ENCODE assay signal across 26 mouse cellular contexts in the genomic region with DNA sequence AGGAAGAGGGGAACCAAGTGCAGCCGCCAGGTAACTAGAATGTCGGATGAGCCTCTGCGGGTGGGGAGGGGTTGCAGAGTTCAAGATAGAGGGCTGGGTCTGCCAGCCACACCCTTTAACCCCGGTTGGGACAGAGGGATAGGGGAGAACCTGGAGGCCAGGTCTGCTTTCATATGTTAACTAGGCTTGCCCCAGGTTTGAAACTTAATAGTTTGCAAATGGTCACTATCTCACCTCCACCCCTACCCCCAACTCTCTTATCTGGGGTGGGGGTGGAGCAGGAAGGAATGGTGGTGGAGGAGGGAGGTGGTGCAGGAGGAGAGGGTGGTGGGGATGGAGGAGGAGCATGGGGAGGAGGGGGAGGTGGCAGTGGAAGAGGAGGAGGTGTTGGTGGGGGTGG. TPM values are rescaled to one million over a fixed set of nuclear protein-coding genes. Genes with fewer than 3 reads are reported as not detected.
DNase-seq lines count a peak whose midpoint lies in the region; ATAC-seq and TF ChIP-seq lines count a peak whose summit lies in the region.
"Had no signal": no experiment of that assay in that cellular context is flagged by ENCODE, and none has a peak within 500 bp of the region (broad histone marks: within the 10 kb centered on the region; RNA-seq: fewer than 3 reads in every experiment).

No protein-coding gene starts in this region.

- no peak for TF ChIP-seq CTCF in liver, postnatal 0 days (IDR thresholded peaks at IDR 0.05; ENCODE audit: low read depth)
- TF ChIP-seq CTCF in MEL (IDR thresholded peaks at IDR 0.05 in 2 of 3, conservative IDR thresholded peaks at IDR 0.05 in 1 of 3; ENCODE audit: control insufficient read depth in 1 of 3, insufficient read depth in 1 of 3, low read depth in 2 of 3, low read length in 3 of 3, poor library complexity in 1 of 3, severe bottlenecking in 1 of 3): no peak

- no peaks in the 10 kb centered on the region for H3K27me3 ChIP-seq in liver, embryonic 12.5 days (replicated peaks)
- no peaks in the 10 kb centered on the region for H3K27me3 ChIP-seq in liver, postnatal 0 days (ENCODE audit: insufficient read depth, low read length)
- no peaks in the 10 kb centered on the region for H3K27me3 ChIP-seq in MEL (ENCODE audit: control insufficient read depth in 1 of 2, insufficient read depth in 2 of 2, low read length in 2 of 2)
- no peaks in the 10 kb centered on the region for H3K27me3 ChIP-seq in stomach, embryonic 15.5 days (replicated peaks)
- H3K27me3 ChIP-seq: embryonic facial prominence, embryonic 13.5 days; forebrain, embryonic 12.5 days; heart, embryonic 15.5 days; hindbrain, embryonic 15.5 days; limb, embryonic 13.5 days; midbrain, embryonic 12.5 days; neural tube, embryonic 15.5 days had no signal

- no peak overlapping the region for H3K4me3 ChIP-seq in liver, embryonic 12.5 days
- H3K4me3 ChIP-seq in liver, postnatal 0 days (ENCODE audit: low read depth, low read length): no peak overlapping the region
- H3K4me3 ChIP-seq in MEL (ENCODE audit: control insufficient read depth in 1 of 2, insufficient read depth in 1 of 2, low read depth in 2 of 2, low read length in 2 of 2): no peak overlapping the region
- no peak overlapping the region for H3K4me3 ChIP-seq in stomach, embryonic 15.5 days (replicated peaks)
- H3K4me3 ChIP-seq: embryonic facial prominence, embryonic 13.5 days; erythroblast, embryonic 14.5 days; forebrain, embryonic 12.5 days; heart, embryonic 15.5 days; hindbrain, embryonic 15.5 days; limb, embryonic 13.5 days; midbrain, embryonic 12.5 days; neural tube, embryonic 15.5 days had no signal

- H3K27ac ChIP-seq in liver, embryonic 12.5 days: no peak overlapping the region
- H3K27ac ChIP-seq in liver, postnatal 0 days (ENCODE audit: low read depth): no peak overlapping the region
- H3K27ac ChIP-seq in MEL (ENCODE audit: control insufficient read depth, low read depth, low read length): no peak overlapping the region
- H3K27ac ChIP-seq in stomach, embryonic 15.5 days: no peak overlapping the region
- H3K27ac ChIP-seq: embryonic facial prominence, embryonic 13.5 days; forebrain, embryonic 12.5 days; heart, embryonic 15.5 days; hindbrain, embryonic 15.5 days; limb, embryonic 13.5 days; macrophage; midbrain, embryonic 12.5 days; neural tube, embryonic 15.5 days had no signal

- H3K9me3 ChIP-seq in liver, embryonic 12.5 days (replicated peaks): no peaks in the 10 kb centered on the region
- H3K9me3 ChIP-seq in liver, postnatal 0 days (ENCODE audit: low read length): no peaks in the 10 kb centered on the region
- H3K9me3 ChIP-seq in MEL (replicated peaks; ENCODE audit: insufficient read depth, low read length): no peaks in the 10 kb centered on the region
- no peaks in the 10 kb centered on the region for H3K9me3 ChIP-seq in stomach, embryonic 15.5 days
- H3K9me3 ChIP-seq: embryonic facial prominence, embryonic 13.5 days; forebrain, embryonic 12.5 days; G1E; heart, embryonic 15.5 days; hindbrain, embryonic 15.5 days; limb, embryonic 13.5 days; midbrain, embryonic 12.5 days; neural tube, embryonic 15.5 days had no signal

- 17% methylated on average over 4 of the region's 4 CpGs for WGBS in liver, embryonic 12.5 days (ENCODE audit: insufficient replicate concordance)
- WGBS in liver, postnatal 0 days (ENCODE audit: insufficient replicate concordance): 32% methylated on average over 4 of the region's 4 CpGs
- 17% methylated on average over 4 of the region's 4 CpGs for WGBS in stomach, embryonic 15.5 days

- no peak for TF ChIP-seq RAD21 in MEL (IDR thresholded peaks at IDR 0.05; ENCODE audit: low read depth, low read length)

- H3K9ac ChIP-seq in liver, embryonic 12.5 days: 0 out of 2 replicates have a peak overlapping the region, but pooled peaks have one; percentile 23
- H3K9ac ChIP-seq in liver, postnatal 0 days (replicated peaks): no peak overlapping the region
- H3K9ac ChIP-seq in MEL (ENCODE audit: control insufficient read depth, low read depth, low read length, poor library complexity, severe bottlenecking): no peak overlapping the region
- H3K9ac ChIP-seq in stomach, embryonic 15.5 days: no peak overlapping the region
- H3K9ac ChIP-seq: embryonic facial prominence, embryonic 13.5 days; forebrain, embryonic 12.5 days; heart, embryonic 15.5 days; hindbrain, embryonic 15.5 days; limb, embryonic 13.5 days; midbrain, embryonic 12.5 days; neural tube, embryonic 15.5 days had no signal

- H3K4me1 ChIP-seq in liver, embryonic 12.5 days: peaks cover 26% of the 10 kb centered on the region
- no peaks in the 10 kb centered on the region for H3K4me1 ChIP-seq in liver, postnatal 0 days (ENCODE audit: insufficient read depth)
- H3K4me1 ChIP-seq in MEL (ENCODE audit: control insufficient read depth in 1 of 2, insufficient read depth in 2 of 2, low read length in 2 of 2): peaks cover 0 to 3% of the 10 kb centered on the region in 2 experiments
- peaks cover 10% of the 10 kb centered on the region; the same call in 1 of the 2 replicates for H3K4me1 ChIP-seq in stomach, embryonic 15.5 days

- H3K36me3 ChIP-seq in liver, embryonic 12.5 days: no peaks in the 10 kb centered on the region
- no peaks in the 10 kb centered on the region for H3K36me3 ChIP-seq in liver, postnatal 0 days (replicated peaks; ENCODE audit: insufficient read depth, low read length)
- peaks cover 0 to 6% of the 10 kb centered on the region in 2 experiments; a peak in 2 of 4 replicates for H3K36me3 ChIP-seq in MEL (ENCODE audit: control insufficient read depth in 1 of 2, insufficient read depth in 2 of 2, low read length in 2 of 2)
- no peaks in the 10 kb centered on the region for H3K36me3 ChIP-seq in stomach, embryonic 15.5 days
- H3K36me3 ChIP-seq: embryonic facial prominence, embryonic 13.5 days; forebrain, embryonic 12.5 days; heart, embryonic 15.5 days; hindbrain, embryonic 15.5 days; limb, embryonic 13.5 days; midbrain, embryonic 12.5 days; neural tube, embryonic 15.5 days had no signal

- TF ChIP-seq POLR2A in MEL (IDR thresholded peaks at IDR 0.05; ENCODE audit: control insufficient read depth in 1 of 2, insufficient read depth in 1 of 2, low read depth in 1 of 2, low read length in 2 of 2, poor library complexity in 1 of 2): no peak

- peak overlapping the region; percentile 30 for H3K4me2 ChIP-seq in liver, embryonic 12.5 days
- no peak overlapping the region for H3K4me2 ChIP-seq in liver, postnatal 0 days (ENCODE audit: low read depth, low read length)
- H3K4me2 ChIP-seq in stomach, embryonic 15.5 days: 0 out of 2 replicates have a peak overlapping the region, but pooled peaks have one; percentile 3
- H3K4me2 ChIP-seq: embryonic facial prominence, embryonic 13.5 days; forebrain, embryonic 12.5 days; heart, embryonic 15.5 days; hindbrain, embryonic 15.5 days; limb, embryonic 13.5 days; midbrain, embryonic 12.5 days; neural tube, embryonic 15.5 days had no signal

- peak; percentile 40; the same call in 1 of the 2 replicates for ATAC-seq in liver, embryonic 12.5 days
- ATAC-seq in liver, postnatal 0 days: no peak
- no peak; the same call in 1 of the 2 replicates for ATAC-seq in stomach, embryonic 15.5 days (ENCODE audit: insufficient read depth, low FRiP score, low read depth)
- ATAC-seq: lung, postnatal 0 days had no signal

- H3K79me2 ChIP-seq in MEL (ENCODE audit: control insufficient read depth, insufficient read depth, low read length, poor library complexity): no peaks in the 10 kb centered on the region

- TF ChIP-seq EP300 in liver, postnatal 0 days (IDR thresholded peaks at IDR 0.05; ENCODE audit: low read depth): no peak
- TF ChIP-seq EP300 in MEL (IDR thresholded peaks at IDR 0.05; ENCODE audit: low read depth in 1 of 2, low read length in 2 of 2): 0 out of 4 replicates have a peak, but pooled peaks of 1 of the 2 experiments have one; percentile 26

- peak; percentile 66 for DNase-seq in heart, adult 11 months
- DNase-seq in heart, postnatal 4 days: no peak
- DNase-seq in liver, postnatal 0 days: no peak
- peak; percentile 12 for DNase-seq in MEL (ENCODE audit: low read depth, low spot score)
- DNase-seq in gastrocnemius, adult 8-10 months (ENCODE audit: low spot score in 2 of 2): no peak
- DNase-seq in urinary bladder, postnatal 25 days (ENCODE audit: low spot score): no peak
- DNase-seq: adrenal gland, postnatal 14 days; cerebellum, adult 8-10 months; cerebellum, postnatal 36 days; embryo, embryonic 11 days; kidney, adult 9 months; kidney, postnatal 25 days; thymus, adult 18-20 months had no signal

TF ChIP-seq in MEL, 35 proteins besides CTCF, POLR2A, EP300 and RAD21:
- TF ChIP-seq MYC (IDR thresholded peaks at IDR 0.05; ENCODE audit: low read depth, low read length): no peak
- 0 out of 2 replicates have a peak, but pooled peaks have one; percentile 16 for TF ChIP-seq CHD2 (IDR thresholded peaks at IDR 0.05; ENCODE audit: low read length)
- TF ChIP-seq MAZ (IDR thresholded peaks at IDR 0.05; ENCODE audit: low read depth, low read length): peak; percentile 52; the same call in 1 of the 2 replicates
- TF ChIP-seq TCF12 (IDR thresholded peaks at IDR 0.05; ENCODE audit: low read depth, low read length): no peak

RNA-seq across cellular contexts. Expression of a gene that starts 23.6 kb away (rescaled TPM):
- 10 to 100 TPM; 14.2 to 14.5 TPM for total RNA-seq in heart, postnatal 4 days (2021)
- 4.4 and 4.8 TPM in 2 replicates for polyA plus RNA-seq in liver, embryonic 12.5 days (2016; fragmentation: Nextera tagmentation; extraction: Ambion mirVana)
- 2.5 and 2.8 TPM in 2 replicates for polyA plus RNA-seq in liver, postnatal 0 days (2015; fragmentation: Nextera tagmentation; extraction: Ambion mirVana)
- 2.8 and 4.8 TPM in 2 replicates for total RNA-seq in MEL (2012; rRNA removed)
- 1 to 10 TPM in 1 of 2 experiments, not detected in 1; 8.2 TPM for polyA plus RNA-seq in MEL (2012; ENCODE audit: insufficient read depth in 1 of 2, insufficient read length in 2 of 2, low read depth in 1 of 2, low replicate concordance in 2 of 2, missing spikeins in 1 of 2)
- polyA plus RNA-seq in stomach, embryonic 15.5 days (2015; fragmentation: Nextera tagmentation; extraction: Ambion mirVana): 8.3 and 9.0 TPM in 2 replicates
- 10 to 100 TPM in 2 of 4 experiments, 1 to 10 TPM in 2; 6.8 to 35.5 (median 20.0) TPM for total RNA-seq in gastrocnemius, adult 8-10 months (2022)

Comparison
In these comparisons a context has a peak if more than half of its experiments do, and no peak if none do; other contexts are left out.
1. DNase-seq: peak in heart, adult 11 months (single experiment) and MEL (single experiment); none in heart, postnatal 4 days (single experiment), liver, postnatal 0 days (single experiment), gastrocnemius, adult 8-10 months (0 of 2) and urinary bladder, postnatal 25 days (single experiment).